Mouse (Mus musculus) kidney, adult 2 months (tissue): Measurements from ENCODE around the gene Kifc3.

Experiments
- CTCF ChIP-seq: fragments of 200-500 bp; conservative IDR thresholded peaks from 2 replicates; pipeline ENCODE4 v1.5.1; 2011; ENCODE audit warnings: low read depth, mild to moderate bottlenecking, control low read depth, low read length, moderate library complexity, mixed read lengths; ENCODE audit not compliant: insufficient read depth, insufficient read length
- POLR2A ChIP-seq: fragments of 200-500 bp; IDR thresholded peaks from one replicate; pipeline ENCODE4 v1.6.1; 2011; ENCODE audit warnings: low read depth, low read length, control low read depth

- no peak for TF ChIP-seq CTCF
- TF ChIP-seq POLR2A = no peak
Measured at GRCm38 (mm10) chr8:95155361-95155760, 47.3 kb downstream of the Kifc3 start.
